Mouse (Mus musculus) neutrophil, adult 5-6 weeks (primary cell): Measurements from ENCODE around the gene Gm28048. TPM values are rescaled to one million over a fixed set of nuclear protein-coding genes. Genes with fewer than 3 reads are reported as not detected.

Source experiments
- ATAC-seq: fragments of 151-379, 151-347 bp; 2 replicates; pipeline ENCODE4 v1.8.0; 2017; ENCODE audit warnings: mild to moderate bottlenecking, moderate TSS enrichment; ENCODE audit not compliant: insufficient number of reproducible peaks, poor library complexity, low FRiP score, severe bottlenecking; ENCODE audit errors: extremely low read depth
- total RNA-seq: library from RNA; stranded (forward); fragments of 200-1000 nt; gene quantifications from 2 replicates; pipeline ENCODE4 v1.2.3, GENCODE M21; 2017

Gm28048 gene
- total RNA-seq, 1 experiment from 2014 or later = 43.8 TPM

GRCm38 (mm10) chr11:22826665-22827064 is 155.2 kb downstream of the Gm28048 start:
- no peak for ATAC-seq

- ATAC-seq = no peak
These were observed 155.8 kb downstream of the Gm28048 start for GRCm38 (mm10) chr11:22826051-22826450.

GRCm38 (mm10) chr11:22825548-22825947 is 156.3 kb downstream of the Gm28048 start:
- no peak for ATAC-seq

- no peak for ATAC-seq
These were observed 157.7 kb downstream of the Gm28048 start for GRCm38 (mm10) chr11:22824049-22824705.

- no peak for ATAC-seq
These were observed 160.6 kb downstream of the Gm28048 start for GRCm38 (mm10) chr11:22821243-22821642.

- ATAC-seq = peak; percentile 42
These were observed 163.5 kb downstream of the Gm28048 start for GRCm38 (mm10) chr11:22818371-22818770.

- no peak for ATAC-seq
These were observed 166.0 kb downstream of the Gm28048 start for GRCm38 (mm10) chr11:22815877-22816276.

GRCm38 (mm10) chr11:22815143-22815542 is 166.7 kb downstream of the Gm28048 start:
- peak; percentile 37 for ATAC-seq

GRCm38 (mm10) chr11:22813921-22814704 is 167.8 kb downstream of the Gm28048 start:
- ATAC-seq = peak; percentile 64

- ATAC-seq = no peak; the same call in 1 of the 2 replicates
These were observed 168.5 kb downstream of the Gm28048 start for GRCm38 (mm10) chr11:22813427-22813826.

- ATAC-seq = no peak
These were observed 170.5 kb downstream of the Gm28048 start for GRCm38 (mm10) chr11:22811413-22811812.

GRCm38 (mm10) chr11:22809465-22810096 is 172.3 kb downstream of the Gm28048 start:
- no peak for ATAC-seq

- no peak for ATAC-seq
These were observed 173.8 kb downstream of the Gm28048 start for GRCm38 (mm10) chr11:22808040-22808439.

- ATAC-seq = no peak
These were observed 176.7 kb downstream of the Gm28048 start for GRCm38 (mm10) chr11:22805171-22805570.

- ATAC-seq = no peak
These were observed 181.9 kb downstream of the Gm28048 start for GRCm38 (mm10) chr11:22799987-22800424.

- ATAC-seq = no peak
These were observed 183.0 kb downstream of the Gm28048 start for GRCm38 (mm10) chr11:22798916-22799315.

- no peak for ATAC-seq
These were observed 187.2 kb downstream of the Gm28048 start for GRCm38 (mm10) chr11:22794734-22795133.

- ATAC-seq = no peak
These were observed 188.0 kb downstream of the Gm28048 start for GRCm38 (mm10) chr11:22793881-22794203.

GRCm38 (mm10) chr11:22793176-22793880 is 188.6 kb downstream of the Gm28048 start:
- ATAC-seq = no peak
